Mouse (Mus musculus) kidney, adult 2 months (tissue): ENCODE measurements around the gene Jmjd8. TPM values are rescaled to one million over a fixed set of nuclear protein-coding genes. Genes with fewer than 3 reads are reported as not detected.
A peak's percentile ranks its signal among the peaks of the same experiment; 100 is the strongest.

ENCODE experiments used
- DNase-seq: peaks from one replicate; pipeline ENCODE4 v3.0.0; 2021
- H3K27ac ChIP-seq: fragments of 200-500 bp; 2 replicates; pipeline ENCODE4 v1.5.1; 2012; ENCODE audit warnings: low read depth, low read length, control low read depth, inconsistent platforms; ENCODE audit not compliant: insufficient read depth
- H3K27me3 ChIP-seq: fragments of 200-500 bp; replicated peaks from 2 replicates; pipeline ENCODE4 v1.6.1; 2012; ENCODE audit warnings: mild to moderate bottlenecking, moderate library complexity, low read length, inconsistent platforms; ENCODE audit not compliant: control insufficient read depth, insufficient read depth
- H3K36me3 ChIP-seq: fragments of 200-500 bp; 2 replicates; pipeline ENCODE4 v1.6.1; 2012; ENCODE audit warnings: mild to moderate bottlenecking, moderate library complexity, low read length, inconsistent platforms; ENCODE audit not compliant: control insufficient read depth, insufficient read depth
- H3K4me1 ChIP-seq: fragments of 200-500 bp; 2 replicates; pipeline ENCODE4 v1.6.1; 2011; ENCODE audit warnings: low read length; ENCODE audit not compliant: control insufficient read depth, insufficient read depth
- H3K4me3 ChIP-seq: fragments of 200-500 bp; 2 replicates; pipeline ENCODE4 v1.5.1; 2011; ENCODE audit warnings: mild to moderate bottlenecking, low read depth, low read length, control low read depth; ENCODE audit not compliant: insufficient read depth
- CTCF ChIP-seq: fragments of 200-500 bp; conservative IDR thresholded peaks from 2 replicates; pipeline ENCODE4 v1.5.1; 2011; ENCODE audit warnings: low read depth, mild to moderate bottlenecking, control low read depth, low read length, moderate library complexity, mixed read lengths; ENCODE audit not compliant: insufficient read depth, insufficient read length
- POLR2A ChIP-seq: fragments of 200-500 bp; IDR thresholded peaks from one replicate; pipeline ENCODE4 v1.6.1; 2011; ENCODE audit warnings: low read depth, low read length, control low read depth
- WGBS: fragments of 180-500 bp; shearing (Covaris S2); methylation state at CpG from one replicate; pipeline ENCODE4 v1.1.7; 2018; 5-methylcytosine and 5-hydroxymethylcytosine counted together
- polyA plus RNA-seq: library from polyadenylated mRNA; depleted of rRNA; stranded (reverse); fragments of >200 nt; gene quantifications from 2 replicates; pipeline ENCODE4 v1.2.3, GENCODE M21; 2012

The Jmjd8 gene
- polyA plus RNA-seq, 1 experiment, result 132 TPM

DNA sequence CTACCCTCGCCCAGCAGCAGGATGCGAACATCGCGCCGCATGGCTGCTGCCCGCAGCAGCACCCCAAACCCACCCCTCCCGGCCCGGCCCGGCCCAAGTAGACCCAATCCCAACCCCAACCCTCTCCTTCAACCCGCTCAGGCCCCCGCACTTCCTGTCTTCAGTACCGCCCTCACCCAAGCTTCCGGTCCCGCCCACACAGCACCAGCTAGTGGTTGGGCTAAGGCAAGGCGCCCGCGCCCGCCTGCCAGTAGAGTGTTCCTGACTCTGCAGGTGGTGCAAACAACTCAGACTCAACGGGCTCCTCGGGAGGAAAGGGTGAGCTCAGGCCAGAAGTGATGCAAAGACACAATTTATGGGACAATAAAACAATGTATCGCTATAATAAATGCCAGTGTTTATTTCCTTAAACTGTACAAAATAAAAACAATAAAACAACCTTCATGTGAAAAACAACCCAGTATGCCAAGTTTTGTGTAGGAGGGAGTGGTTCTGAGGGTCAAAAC is 15.8 kb downstream of the Jmjd8 start, which contains the start of gene Rhot2:
Gene Rhot2 (minus strand): TSS at position 456 of the 506 bp plus-strand sequence.
- Histone ChIP-seq H3K27me3 (no peaks in the 10 kb centered on the region), H3K4me3 (peak within 1 kb of the TSS; percentile 78), H3K36me3 (no peaks in the 10 kb centered on the region; the same call in 1 of the 2 replicates), H3K4me1 (peaks cover 11% of the 10 kb centered on the region), H3K27ac (peak within 1 kb of the TSS; percentile 77)
- TF ChIP-seq CTCF (peak; percentile 49), POLR2A (peak; percentile 64)
- DNase-seq, result peak; percentile 98
- under 1% methylated on average over 21 of the region's 21 CpGs for WGBS

DNA sequence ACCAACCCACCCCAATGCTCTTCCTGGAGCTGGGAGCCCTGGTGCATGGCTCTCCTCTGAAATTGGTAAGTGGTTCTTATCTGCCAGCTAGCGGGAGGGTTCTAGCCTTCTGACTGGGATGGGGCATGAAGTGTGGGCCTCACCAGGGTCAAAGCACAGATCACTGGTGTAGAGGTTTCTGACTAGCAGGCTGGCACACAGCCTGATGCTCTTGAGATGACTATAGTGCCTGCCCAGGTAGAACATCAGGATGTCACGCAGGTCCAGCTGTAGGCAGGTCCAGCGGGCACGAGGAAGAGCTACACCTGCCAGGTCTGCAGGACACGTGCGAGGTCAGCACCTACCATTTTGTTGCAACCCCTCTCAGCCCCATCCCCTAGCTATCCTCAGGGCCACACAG is 31.6 kb downstream of the Jmjd8 start:
- Histone ChIP-seq H3K36me3 (no peaks in the 10 kb centered on the region), H3K27me3 (no peaks in the 10 kb centered on the region)

DNA sequence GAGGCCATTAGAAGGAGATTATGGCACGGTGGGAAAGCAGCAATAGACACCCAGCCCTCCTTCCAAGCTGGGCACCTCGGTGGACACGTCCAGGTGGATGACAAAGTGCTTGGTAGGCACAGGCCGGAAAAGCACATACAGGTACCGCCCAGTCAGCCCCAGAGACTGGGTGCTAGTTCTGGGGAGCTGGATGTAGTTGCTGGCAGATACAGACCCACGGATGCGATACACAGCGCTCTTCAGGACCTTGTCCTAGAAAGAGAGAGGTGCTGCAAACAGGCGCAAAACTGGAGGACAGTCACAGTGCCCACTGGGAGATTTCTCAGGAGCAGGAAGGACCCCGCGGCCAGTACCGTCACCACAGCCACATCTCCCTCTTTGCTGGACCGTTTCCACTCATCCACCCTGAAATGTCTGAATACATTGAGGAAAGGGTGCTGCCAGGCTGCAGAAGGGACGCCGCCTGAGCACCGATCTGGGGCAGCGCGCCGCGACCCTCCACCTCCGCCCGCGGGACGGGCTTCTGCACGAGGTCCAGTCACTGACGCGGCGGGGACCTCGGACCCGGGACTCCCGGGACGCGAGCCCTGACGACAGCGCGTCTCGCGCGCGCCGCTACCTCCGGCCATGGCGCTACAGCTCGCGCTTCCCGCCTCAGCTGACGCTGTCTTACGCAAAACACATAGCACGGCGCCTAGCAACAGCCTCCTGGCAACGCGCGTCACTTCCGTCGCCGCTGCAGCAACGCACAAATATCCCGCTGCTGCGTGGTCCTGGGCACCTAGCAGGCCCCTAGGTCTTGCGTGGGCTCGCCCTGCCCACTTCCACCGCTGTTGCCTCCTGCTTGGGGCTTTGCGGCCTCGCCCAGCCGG is 32.4 kb downstream of the Jmjd8 start, which contains the start of gene Wdr90:
Gene Wdr90 (minus strand): TSS at position 670 of the 872 bp plus-strand sequence.
- peak; percentile 94 for DNase-seq
- Histone ChIP-seq H3K27me3 (no peaks in the 10 kb centered on the region), H3K4me1 (peaks cover 11% of the 10 kb centered on the region; the same call in 1 of the 2 replicates), H3K27ac (peak within 1 kb of the TSS; percentile 58), H3K36me3 (no peaks in the 10 kb centered on the region), H3K4me3 (peak within 1 kb of the TSS; percentile 62)
- WGBS, result 3% methylated on average over 65 of the region's 65 CpGs
- TF ChIP-seq CTCF (peak; percentile 28; the same call in 1 of the 2 replicates), POLR2A (no peak)

More for the DNA sequence above, 31.6 kb downstream of the Jmjd8 start:
- Histone ChIP-seq H3K27ac (no peak overlapping the region), H3K4me3 (no peak overlapping the region), H3K4me1 (peaks cover 11% of the 10 kb centered on the region; the same call in 1 of the 2 replicates)
- TF ChIP-seq CTCF (no peak), POLR2A (no peak)
- DNase-seq, result no peak
- 90% methylated on average over 6 of the region's 6 CpGs for WGBS

DNA sequence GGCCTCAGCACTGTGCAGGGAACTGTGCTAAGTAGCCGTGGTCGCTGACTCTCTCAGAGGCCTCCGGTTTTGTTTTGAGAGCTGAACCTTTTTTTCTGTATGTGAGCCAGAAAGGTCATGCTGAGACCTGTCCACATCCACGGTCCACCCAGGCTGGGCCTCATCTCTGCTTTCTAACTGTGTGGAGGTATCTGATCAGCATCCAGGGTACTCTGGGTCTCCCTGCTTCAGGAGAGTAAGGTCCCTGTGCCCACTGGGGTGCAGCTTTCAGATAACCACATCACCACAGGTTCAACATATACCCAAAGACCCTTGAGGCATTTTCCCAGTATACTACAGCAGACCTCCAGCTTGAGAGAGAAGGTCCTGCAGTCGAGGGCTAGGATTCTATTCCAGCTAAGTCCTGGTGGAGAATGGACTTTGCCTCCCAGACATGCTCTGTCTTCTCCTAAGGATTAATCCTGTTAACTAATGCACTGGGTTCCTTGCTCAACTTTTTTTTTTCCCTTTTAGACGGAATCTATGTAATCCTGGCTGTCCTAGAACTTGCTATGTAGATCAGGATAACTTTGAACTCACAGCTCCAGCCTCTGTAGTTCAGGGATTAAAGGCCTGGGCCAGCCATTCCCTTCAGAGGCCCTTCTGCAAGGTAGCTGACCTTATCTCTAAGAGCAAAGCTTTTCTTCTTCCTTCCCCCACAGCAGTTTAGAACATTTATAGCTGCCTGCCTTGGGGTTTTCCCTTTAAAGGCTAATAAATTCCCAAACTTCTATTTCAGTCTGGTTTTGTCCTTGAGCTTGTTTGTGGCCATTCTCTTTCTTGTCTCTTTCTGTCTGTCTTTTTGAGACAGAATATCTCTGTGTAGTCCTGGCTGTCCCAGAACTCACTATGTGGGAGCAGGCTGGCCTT is 33.3 kb downstream of the Jmjd8 start:
- peaks cover 11% of the 10 kb centered on the region; the same call in 1 of the 2 replicates for H3K4me1 ChIP-seq
- peak overlapping the region; percentile 62 for H3K4me3 ChIP-seq
- WGBS, result 7% methylated on average over 6 of the region's 6 CpGs

DNA sequence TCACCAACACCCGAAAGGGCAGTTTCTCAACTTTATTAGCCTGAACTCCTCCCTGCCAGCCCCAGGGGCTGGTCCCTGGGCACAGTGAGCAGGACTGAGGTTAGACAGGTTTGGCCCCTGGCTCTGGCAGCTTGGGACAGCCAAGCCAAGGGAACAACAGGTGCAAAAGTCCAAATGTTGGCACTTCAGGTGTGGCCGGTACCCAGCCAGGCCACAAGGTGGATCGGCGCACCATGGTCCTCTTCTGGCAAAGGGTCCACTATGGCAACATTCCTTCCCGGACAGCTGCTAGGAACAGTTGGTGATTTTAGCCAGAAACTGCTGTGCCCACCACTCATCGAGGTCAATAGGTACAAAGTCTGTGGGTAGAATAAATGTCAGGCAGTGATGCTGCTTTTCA is 35.0 kb downstream of the Jmjd8 start:
- H3K4me1 ChIP-seq, result peaks cover 11% of the 10 kb centered on the region; the same call in 1 of the 2 replicates
- H3K27ac ChIP-seq, result peak overlapping the region; percentile 20; the same call in 1 of the 2 replicates
- peak; percentile 79 for DNase-seq
- H3K4me3 ChIP-seq, result no peak overlapping the region
- 60% methylated on average over 6 of the region's 6 CpGs for WGBS
- TF ChIP-seq POLR2A (no peak), CTCF (peak; percentile 38)
- no peaks in the 10 kb centered on the region for H3K36me3 ChIP-seq
- no peaks in the 10 kb centered on the region for H3K27me3 ChIP-seq

More for the DNA sequence above, 33.3 kb downstream of the Jmjd8 start:
- peak overlapping the region; percentile 58 for H3K27ac ChIP-seq
- no peaks in the 10 kb centered on the region for H3K36me3 ChIP-seq
- DNase-seq, result peak; percentile 68
- TF ChIP-seq CTCF (no peak), POLR2A (no peak)
- no peaks in the 10 kb centered on the region for H3K27me3 ChIP-seq

DNA sequence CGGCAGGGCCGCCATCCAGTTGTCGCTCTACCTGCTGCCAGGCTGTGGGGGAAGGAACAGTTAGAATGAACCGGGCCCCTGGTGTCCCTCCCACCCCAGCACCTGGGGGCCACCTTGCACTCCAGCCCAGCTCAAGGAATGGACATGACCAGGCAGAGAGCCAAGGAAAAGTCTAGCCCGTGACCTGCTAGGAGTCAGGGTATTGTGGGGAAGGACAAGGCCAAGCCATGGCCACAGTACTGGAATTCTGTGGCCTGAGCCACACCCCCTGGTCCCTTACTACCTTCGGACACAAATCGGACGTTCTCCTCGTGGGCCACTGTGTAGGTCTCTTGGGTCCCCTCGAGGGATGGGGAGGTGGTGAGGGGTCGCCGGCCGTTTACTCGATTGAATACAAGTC is 35.6 kb downstream of the Jmjd8 start:
- H3K4me3 ChIP-seq, result no peak overlapping the region
- DNase-seq, result peak; percentile 68
- H3K27me3 ChIP-seq, result no peaks in the 10 kb centered on the region
- H3K4me1 ChIP-seq, result peaks cover 15% of the 10 kb centered on the region; the same call in 1 of the 2 replicates
- TF ChIP-seq POLR2A, result no peak
- TF ChIP-seq CTCF, result no peak
- H3K36me3 ChIP-seq, result no peaks in the 10 kb centered on the region
- peak overlapping the region; percentile 14; the same call in 1 of the 2 replicates for H3K27ac ChIP-seq
- 56% methylated on average over 14 of the region's 14 CpGs for WGBS
